In genomic region chr4:32479801-32480700, GRCm38 (mm10) we compare ENCODE assay signal across 11 mouse cellular contexts.
A peak's percentile ranks its signal among the peaks of the same experiment; 100 is the strongest.
DNase-seq lines count a peak whose midpoint lies in the region; ATAC-seq lines count a peak whose summit lies in the region.
"Had no signal": no experiment of that assay in that cellular context is flagged by ENCODE, and none has a peak within 500 bp of the region (broad histone marks: within the 10 kb centered on the region; RNA-seq: fewer than 3 reads in every experiment).

No protein-coding gene starts in this region.

- H3K4me2 ChIP-seq in forebrain, embryonic 15.5 days (replicated peaks), result no peak overlapping the region
- H3K4me2 ChIP-seq in midbrain, embryonic 11.5 days, result peak overlapping the region; percentile 5; the same call in 1 of the 2 replicates
- H3K4me2 ChIP-seq: embryonic facial prominence, embryonic 13.5 days; heart, embryonic 11.5 days; limb, embryonic 13.5 days; lung, embryonic 15.5 days had no signal

- peak; percentile 18 for DNase-seq in 3T3-L1 (ENCODE audit: low read depth, low spot score)
- peak; percentile 41 for DNase-seq in NIH3T3 (ENCODE audit: low read depth)
- peak; percentile 91 for DNase-seq in midbrain, embryonic 11.5 days (ENCODE audit: low spot score, missing footprints)
- DNase-seq in c-Kit-positive CD71-positive TER-119-positive erythroid progenitor cells, embryonic 14.5 days (ENCODE audit: low spot score), result no peak
- DNase-seq in layer of hippocampus, adult 18-20 months (ENCODE audit: low spot score in 2 of 2), result no peak

- H3K9ac ChIP-seq in forebrain, embryonic 15.5 days (replicated peaks), result no peak overlapping the region
- no peak overlapping the region for H3K9ac ChIP-seq in midbrain, embryonic 11.5 days (ENCODE audit: low read length)
- H3K9ac ChIP-seq: embryonic facial prominence, embryonic 13.5 days; limb, embryonic 13.5 days; lung, embryonic 15.5 days had no signal

- peak overlapping the region; percentile 9; the same call in 1 of the 2 replicates for H3K27ac ChIP-seq in forebrain, embryonic 15.5 days (replicated peaks)
- peak overlapping the region; percentile 77 for H3K27ac ChIP-seq in midbrain, embryonic 11.5 days (ENCODE audit: low read depth, low read length)
- H3K27ac ChIP-seq: embryonic facial prominence, embryonic 13.5 days; limb, embryonic 13.5 days; lung, embryonic 15.5 days had no signal

- H3K36me3 ChIP-seq in forebrain, embryonic 15.5 days, result no peaks in the 10 kb centered on the region
- H3K36me3 ChIP-seq in midbrain, embryonic 11.5 days (ENCODE audit: control insufficient read depth, insufficient read depth, low read length), result no peaks in the 10 kb centered on the region
- H3K36me3 ChIP-seq: embryonic facial prominence, embryonic 13.5 days; limb, embryonic 13.5 days; lung, embryonic 15.5 days had no signal

- H3K4me3 ChIP-seq in forebrain, embryonic 15.5 days, result no peak overlapping the region
- no peak overlapping the region for H3K4me3 ChIP-seq in midbrain, embryonic 11.5 days (ENCODE audit: low read depth, low read length)
- H3K4me3 ChIP-seq: embryonic facial prominence, embryonic 13.5 days; limb, embryonic 13.5 days; lung, embryonic 15.5 days had no signal

- no peaks in the 10 kb centered on the region for H3K27me3 ChIP-seq in forebrain, embryonic 15.5 days
- no peaks in the 10 kb centered on the region for H3K27me3 ChIP-seq in midbrain, embryonic 11.5 days (ENCODE audit: control insufficient read depth, insufficient read depth, low read length)
- H3K27me3 ChIP-seq: embryonic facial prominence, embryonic 13.5 days; limb, embryonic 13.5 days; lung, embryonic 15.5 days had no signal

- peaks cover 63% of the 10 kb centered on the region for H3K4me1 ChIP-seq in forebrain, embryonic 15.5 days
- peaks cover 53% of the 10 kb centered on the region for H3K4me1 ChIP-seq in midbrain, embryonic 11.5 days (ENCODE audit: control insufficient read depth, insufficient read depth, low read length)

- WGBS in forebrain, embryonic 15.5 days, result 49% methylated on average over 16 of the region's 16 CpGs
- WGBS in midbrain, embryonic 11.5 days, result 45% methylated on average over 16 of the region's 16 CpGs

- H3K9me3 ChIP-seq in forebrain, embryonic 15.5 days, result no peaks in the 10 kb centered on the region
- peaks cover under 1% of the 10 kb centered on the region; the same call in 1 of the 2 replicates for H3K9me3 ChIP-seq in midbrain, embryonic 11.5 days (ENCODE audit: control insufficient read depth, low read length)
- H3K9me3 ChIP-seq: lung, embryonic 15.5 days had no signal

- peak; percentile 24; the same call in 1 of the 2 replicates for ATAC-seq in forebrain, embryonic 15.5 days (replicated peaks)
- ATAC-seq in midbrain, embryonic 11.5 days (ENCODE audit: low FRiP score), result peak; percentile 79
- ATAC-seq in activated CD4-positive, CD25-positive, alpha-beta regulatory T cell, adult 4 months, result no peak

Comparison
In these comparisons a context has a peak if more than half of its experiments do, and no peak if none do; other contexts are left out.
1. DNase-seq: peak in 3T3-L1 (single experiment), NIH3T3 (single experiment) and midbrain, embryonic 11.5 days (single experiment); none in c-Kit-positive CD71-positive TER-119-positive erythroid progenitor cells, embryonic 14.5 days (single experiment) and layer of hippocampus, adult 18-20 months (0 of 2).